Mouse (Mus musculus) G1E (cell line): ENCODE measurements around the gene Rasa3.

Experiments
- CTCF ChIP-seq: IDR thresholded peaks from 2 replicates; pipeline ENCODE4 v1.5.1; 2012; ENCODE audit warnings: low read depth, low read length, inconsistent platforms, mixed read lengths
- GATA1 ChIP-seq: IDR thresholded peaks from 2 replicates; pipeline ENCODE4 v1.6.1; 2012; ENCODE audit warnings: borderline replicate concordance, low read length, inconsistent platforms, mixed read lengths
- POLR2AphosphoS5 ChIP-seq: IDR thresholded peaks from 2 replicates; pipeline ENCODE4 v1.6.1; 2012; ENCODE audit warnings: low read depth, low read length, inconsistent platforms; ENCODE audit not compliant: insufficient replicate concordance
- TAL1 ChIP-seq: conservative IDR thresholded peaks from 2 replicates; pipeline ENCODE4 v1.6.1; 2012; ENCODE audit warnings: low read depth, low read length, inconsistent platforms, mixed read lengths

GRCm38 (mm10) chr8:13609971-13610370 lies 67.4 kb downstream of the Rasa3 start:
- TF ChIP-seq CTCF (no peak), GATA1 (no peak), TAL1 (no peak), POLR2AphosphoS5 (no peak)
